Mouse (Mus musculus) limb, embryonic 15.5 days (tissue): ENCODE measurements around the gene Cldn19. TPM values are rescaled to one million over a fixed set of nuclear protein-coding genes. Genes with fewer than 3 reads are reported as not detected.
"Not testable (repeated sequence)": the region's sequence is repeated elsewhere in the genome, so short reads cannot be mapped to it uniquely, and the experiment has no call there.

Experiments used
- ATAC-seq: fragments of 200-750 bp; cut with Nextera tagmentation; 2 replicates; pipeline ENCODE4 v1.8.0; 2017; ENCODE audit warnings: low read depth, moderate TSS enrichment; ENCODE audit not compliant: insufficient number of reproducible peaks, low FRiP score, low TSS enrichment
- H3K27ac ChIP-seq: fragments of 300-500 bp; sonication (generic); 2 replicates; pipeline ENCODE4 v1.5.1; 2015; ENCODE audit warnings: moderate library complexity, mild to moderate bottlenecking, inconsistent platforms
- H3K27me3 ChIP-seq: fragments of 300-500 bp; sonication (generic); 2 replicates; pipeline ENCODE4 v1.6.1; 2015; ENCODE audit warnings: inconsistent platforms
- H3K36me3 ChIP-seq: fragments of 300-500 bp; sonication (generic); 2 replicates; pipeline ENCODE4 v1.6.1; 2015; ENCODE audit warnings: inconsistent platforms
- H3K4me1 ChIP-seq: fragments of 300-500 bp; sonication (generic); 2 replicates; pipeline ENCODE4 v1.6.1; 2015; ENCODE audit warnings: inconsistent platforms
- H3K4me2 ChIP-seq: fragments of 300-500 bp; sonication (generic); 2 replicates; pipeline ENCODE4 v1.6.1; 2015; ENCODE audit warnings: mild to moderate bottlenecking, inconsistent platforms
- H3K4me3 ChIP-seq: fragments of 300-500 bp; sonication (generic); 2 replicates; pipeline ENCODE4 v1.5.1; 2015; ENCODE audit warnings: mild to moderate bottlenecking, inconsistent platforms
- H3K9ac ChIP-seq: fragments of 300-500 bp; sonication (generic); 2 replicates; pipeline ENCODE4 v1.6.1; 2015; ENCODE audit warnings: inconsistent platforms
- H3K9me3 ChIP-seq: fragments of 300-500 bp; sonication (generic); 2 replicates; pipeline ENCODE4 v1.6.1; 2016; ENCODE audit warnings: inconsistent platforms
- WGBS: fragments of 180-500 bp; shearing (Covaris S2); methylation state at CpG from one replicate; pipeline ENCODE4 v1.1.7; 2015; 5-methylcytosine and 5-hydroxymethylcytosine counted together
- polyA plus RNA-seq: library from polyadenylated mRNA; unstranded; fragments of >200 nt; fragmentation: Nextera tagmentation; extraction: Ambion mirVana; gene quantifications from 2 replicates; pipeline ENCODE4 v1.2.1, GENCODE M21; 2015

Gene Cldn19
- polyA plus RNA-seq, 1 experiment from 2014 or later: 0.05 TPM

DNA sequence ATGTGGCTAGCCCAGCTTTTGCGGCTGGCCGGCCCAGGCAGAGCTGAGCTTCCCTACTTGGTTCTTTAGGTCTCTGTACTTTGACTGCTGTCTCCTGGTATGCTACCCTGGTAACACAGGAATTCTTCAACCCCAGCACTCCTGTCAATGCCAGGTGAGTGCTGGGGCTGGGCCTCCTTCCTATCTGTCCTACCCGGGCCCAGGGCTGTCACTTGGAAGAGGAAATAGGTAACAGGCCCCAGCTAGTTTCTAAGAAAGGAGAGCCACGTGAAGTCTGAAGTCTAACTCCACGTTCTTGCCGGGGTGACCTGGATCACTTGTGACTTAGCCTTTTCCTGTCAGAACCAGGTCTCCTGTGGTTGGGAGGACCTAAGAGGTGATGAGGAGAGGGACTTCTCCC lies 1.9 kb downstream of the Cldn19 start:
- H3K4me2 ChIP-seq: no peak overlapping the region
- H3K27ac ChIP-seq: no peak overlapping the region
- no peaks in the 10 kb centered on the region for H3K27me3 ChIP-seq
- 66% methylated on average over 6 of the region's 6 CpGs for WGBS
- peaks cover 23% of the 10 kb centered on the region for H3K4me1 ChIP-seq
- H3K4me3 ChIP-seq: no peak overlapping the region
- H3K9me3 ChIP-seq: no peaks in the 10 kb centered on the region
- H3K9ac ChIP-seq: no peak overlapping the region
- no peaks in the 10 kb centered on the region for H3K36me3 ChIP-seq
- ATAC-seq: no peak

DNA sequence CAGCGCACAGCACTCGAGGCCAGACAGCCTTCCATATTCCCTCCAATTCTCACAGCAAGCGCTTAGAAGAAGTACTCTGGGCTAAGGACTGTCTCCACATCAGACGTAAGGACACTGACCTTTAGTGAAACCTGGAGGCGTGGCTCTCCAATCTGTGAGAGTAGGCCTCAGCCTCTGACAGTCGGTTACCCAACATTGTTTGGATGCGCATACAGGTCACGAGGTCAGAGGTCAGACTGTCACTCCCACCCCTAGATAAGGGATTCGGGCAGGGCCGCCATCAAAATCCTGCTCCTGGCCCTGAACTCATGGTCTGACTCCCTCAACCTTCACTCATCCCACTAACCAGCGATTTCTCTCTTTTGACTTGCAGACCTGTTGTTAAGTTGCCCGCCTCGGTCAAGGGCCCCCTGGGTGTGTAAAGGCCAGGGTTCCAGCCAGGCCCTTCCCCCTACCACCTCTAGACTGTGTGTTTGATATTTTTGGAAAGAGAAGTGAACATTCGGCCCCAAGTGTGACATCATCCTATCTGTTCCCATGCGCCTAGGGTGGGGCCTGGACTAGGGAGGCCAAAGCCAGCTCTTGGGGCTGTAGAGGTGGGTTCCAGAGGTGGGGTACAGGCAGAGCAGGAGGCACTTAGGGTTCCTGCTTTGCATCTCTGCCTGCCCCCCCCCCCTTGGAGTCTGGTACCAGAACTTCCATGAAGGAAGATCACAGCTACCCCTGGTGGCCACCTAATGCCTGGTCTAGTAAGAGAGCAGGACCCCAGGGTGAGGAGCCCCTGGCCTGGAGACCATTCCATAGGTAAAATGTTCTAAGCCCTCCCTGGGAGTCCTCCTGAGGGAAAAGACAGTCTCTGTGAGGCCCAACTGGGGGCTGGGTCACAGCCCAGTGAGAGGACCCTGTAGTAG lies 4.4 kb downstream of the Cldn19 start:
- Histone ChIP-seq H3K9ac (no peak overlapping the region), H3K4me1 (peaks cover 10% of the 10 kb centered on the region), H3K27me3 (no peaks in the 10 kb centered on the region), H3K36me3 (no peaks in the 10 kb centered on the region), H3K4me3 (no peak overlapping the region), H3K4me2 (no peak overlapping the region), H3K9me3 (no peaks in the 10 kb centered on the region), H3K27ac (no peak overlapping the region)
- ATAC-seq: no peak
- 85% methylated on average over 15 of the region's 15 CpGs for WGBS

DNA sequence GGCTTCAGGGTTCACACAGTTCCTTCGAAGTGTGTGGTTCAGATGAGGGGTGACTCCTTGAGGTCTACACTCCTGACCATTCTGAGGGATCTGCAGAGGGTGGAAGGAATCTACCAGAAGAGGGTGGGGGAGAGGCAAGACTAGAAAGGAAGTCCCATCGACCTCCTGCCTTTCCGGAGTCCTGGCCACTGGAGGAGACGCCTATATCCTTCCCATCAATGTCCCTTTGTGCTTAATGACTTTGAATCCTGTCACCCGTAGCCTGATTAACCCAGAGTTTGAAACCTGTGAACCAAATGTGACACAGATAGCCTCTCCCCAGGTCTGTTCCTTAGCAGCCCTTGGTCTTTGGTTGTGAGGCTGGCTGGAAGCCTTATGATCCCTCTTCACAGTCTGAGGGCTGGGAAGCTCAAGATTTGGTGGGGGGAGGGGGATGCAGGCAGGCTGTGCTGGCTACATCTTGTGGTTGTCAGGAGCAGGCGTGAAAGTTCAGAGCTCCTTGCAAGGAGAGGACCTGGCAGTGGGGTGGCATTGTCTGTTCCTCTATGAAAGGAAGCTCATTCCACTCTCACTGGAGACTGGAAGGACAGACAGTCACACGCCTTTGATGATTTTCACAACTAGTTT lies 6.0 kb downstream of the Cldn19 start:
- H3K27ac ChIP-seq: no peak overlapping the region
- no peak overlapping the region for H3K9ac ChIP-seq
- no peaks in the 10 kb centered on the region for H3K27me3 ChIP-seq
- H3K4me1 ChIP-seq: no peaks in the 10 kb centered on the region
- H3K9me3 ChIP-seq: no peaks in the 10 kb centered on the region
- no peak overlapping the region for H3K4me2 ChIP-seq
- no peaks in the 10 kb centered on the region for H3K36me3 ChIP-seq
- 48% methylated on average over 7 of the region's 7 CpGs for WGBS
- no peak for ATAC-seq
- no peak overlapping the region for H3K4me3 ChIP-seq

DNA sequence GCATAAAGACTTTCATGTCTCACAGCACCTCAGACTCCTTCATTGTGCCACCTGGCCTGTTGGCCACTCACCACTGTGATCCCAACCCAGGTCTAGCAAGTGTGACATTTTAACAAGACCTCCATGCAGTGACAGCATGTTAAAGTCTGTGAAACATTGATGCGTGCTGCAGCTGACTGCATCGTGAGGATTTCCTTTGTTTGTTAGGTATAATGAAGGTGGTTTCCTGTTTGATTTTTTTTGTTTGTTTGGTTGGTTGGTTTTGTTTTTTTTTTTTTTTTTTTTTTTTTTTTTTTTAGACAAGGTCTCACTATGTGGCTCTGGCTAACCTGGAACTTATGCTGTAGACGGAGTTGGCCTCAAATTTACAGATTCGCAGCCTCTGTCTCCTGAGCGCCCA lies 7.3 kb downstream of the Cldn19 start:
- 85% methylated on average over 5 of the region's 5 CpGs for WGBS
- Histone ChIP-seq H3K9me3 (no peaks in the 10 kb centered on the region), H3K4me3 (no peak overlapping the region), H3K9ac (no peak overlapping the region), H3K4me2 (no peak overlapping the region), H3K4me1 (no peaks in the 10 kb centered on the region), H3K27me3 (no peaks in the 10 kb centered on the region), H3K36me3 (no peaks in the 10 kb centered on the region), H3K27ac (no peak overlapping the region)
- ATAC-seq: no peak

DNA sequence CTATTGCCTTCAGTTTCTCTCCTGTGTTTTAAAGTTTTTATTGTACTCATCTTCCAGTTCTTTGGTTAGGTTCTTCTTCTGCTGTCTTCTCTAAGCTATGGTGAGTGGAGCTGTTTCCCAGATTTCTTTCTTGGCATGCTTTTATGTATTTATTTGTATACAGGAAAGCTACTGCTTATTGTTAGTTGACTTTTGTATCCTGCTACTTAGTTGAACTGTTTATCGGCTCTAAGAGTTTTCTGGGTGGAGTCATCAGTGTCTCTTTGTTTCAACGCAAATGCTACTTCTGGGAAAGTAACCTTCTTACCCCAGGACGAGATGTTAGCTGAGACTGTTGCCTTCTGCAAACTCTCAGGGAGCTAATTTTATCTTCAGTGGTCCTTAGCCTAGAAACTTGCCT lies 8.2 kb downstream of the Cldn19 start:
- H3K4me1 ChIP-seq: no peaks in the 10 kb centered on the region
- no peaks in the 10 kb centered on the region for H3K9me3 ChIP-seq
- H3K9ac ChIP-seq: no peak overlapping the region
- no peak for ATAC-seq
- H3K4me3 ChIP-seq: no peak overlapping the region
- WGBS: 77% methylated on average over 3 of the region's 3 CpGs
- no peak overlapping the region for H3K4me2 ChIP-seq
- H3K36me3 ChIP-seq: no peaks in the 10 kb centered on the region
- H3K27ac ChIP-seq: no peak overlapping the region
- no peaks in the 10 kb centered on the region for H3K27me3 ChIP-seq

DNA sequence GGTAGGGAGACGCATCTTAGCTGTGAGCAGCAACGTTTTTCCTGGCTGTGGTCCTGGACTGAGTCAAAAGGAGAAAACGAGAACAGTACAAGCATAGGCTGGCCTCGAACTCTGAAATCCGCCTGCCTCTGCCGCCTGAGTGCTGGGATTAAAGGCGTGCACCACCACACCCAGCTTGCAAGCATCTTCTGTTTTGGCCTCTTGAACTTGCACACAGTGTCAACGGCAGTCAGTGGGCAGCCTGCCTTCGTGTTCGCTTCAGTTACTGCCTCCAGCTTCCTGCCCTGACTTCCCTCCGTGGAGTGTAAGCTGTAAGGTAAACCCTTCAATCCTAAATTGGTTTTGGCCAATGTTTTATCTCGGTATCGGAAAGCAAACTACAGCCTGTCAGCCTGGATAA lies 11.4 kb downstream of the Cldn19 start:
- ATAC-seq: no peak
- Histone ChIP-seq H3K9ac (no peak overlapping the region), H3K27ac (no peak overlapping the region), H3K4me3 (no peak overlapping the region), H3K27me3 (no peaks in the 10 kb centered on the region), H3K4me1 (no peaks in the 10 kb centered on the region), H3K9me3 (no peaks in the 10 kb centered on the region), H3K4me2 (no peak overlapping the region), H3K36me3 (peaks cover 27% of the 10 kb centered on the region)
- 73% methylated on average over 13 of the region's 13 CpGs for WGBS

DNA sequence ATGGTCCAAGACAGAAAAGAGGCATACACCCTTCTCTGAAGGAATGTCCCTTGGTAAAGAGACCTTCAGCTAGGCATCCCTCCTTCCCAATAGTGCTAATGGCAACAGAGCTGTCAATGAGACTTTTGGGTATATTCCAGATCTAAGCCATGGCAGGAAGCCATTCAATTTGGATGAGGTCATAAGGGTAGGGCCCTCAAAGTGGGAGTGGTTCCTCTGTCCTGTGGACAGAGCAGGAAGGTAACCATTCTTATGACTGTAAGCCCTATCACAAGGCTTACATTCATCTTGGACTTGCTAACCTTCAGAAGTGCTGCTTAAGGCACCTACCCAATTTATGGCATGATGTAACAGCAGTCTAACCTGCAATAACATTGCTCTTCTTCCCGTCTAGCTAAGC lies 19.4 kb downstream of the Cldn19 start:
- no peak overlapping the region for H3K27ac ChIP-seq
- no peak overlapping the region for H3K9ac ChIP-seq
- no peaks in the 10 kb centered on the region for H3K27me3 ChIP-seq

DNA sequence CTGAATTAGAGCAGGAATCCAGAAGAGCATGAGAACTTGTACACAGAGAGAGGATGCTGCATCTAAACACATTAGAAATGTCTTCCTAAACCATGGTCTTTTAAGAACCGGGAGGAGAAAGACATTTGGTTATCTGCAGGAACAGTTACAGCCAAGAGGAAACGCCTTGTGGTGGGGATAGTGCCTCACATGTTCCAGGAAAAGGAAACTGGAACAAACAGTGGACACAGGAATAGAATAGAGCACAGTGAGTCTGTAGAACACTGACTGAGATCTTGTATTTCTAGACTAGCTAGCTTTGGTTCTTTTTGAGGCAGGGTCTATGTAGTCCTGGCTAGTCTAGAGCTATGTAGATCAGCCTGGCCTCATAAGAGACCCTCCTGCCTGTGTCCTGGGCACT lies 20.0 kb downstream of the Cldn19 start:
- no peak overlapping the region for H3K4me3 ChIP-seq
- 0 out of 2 replicates have a peak overlapping the region, but pooled peaks have one; percentile 5 for H3K27ac ChIP-seq
- no peaks in the 10 kb centered on the region for H3K4me1 ChIP-seq
- 77% methylated on average over 2 of the region's 2 CpGs for WGBS
- H3K36me3 ChIP-seq: peaks cover 93% of the 10 kb centered on the region
- no peak overlapping the region for H3K9ac ChIP-seq
- H3K27me3 ChIP-seq: no peaks in the 10 kb centered on the region
- H3K9me3 ChIP-seq: no peaks in the 10 kb centered on the region
- no peak for ATAC-seq
- H3K4me2 ChIP-seq: no peak overlapping the region

More for the DNA sequence above, 19.4 kb downstream of the Cldn19 start:
- Histone ChIP-seq H3K4me2 (no peak overlapping the region), H3K4me1 (no peaks in the 10 kb centered on the region), H3K9me3 (no peaks in the 10 kb centered on the region), H3K4me3 (no peak overlapping the region), H3K36me3 (peaks cover 93% of the 10 kb centered on the region)
- 68% methylated on average over 1 of the region's 1 CpGs for WGBS
- no peak for ATAC-seq

DNA sequence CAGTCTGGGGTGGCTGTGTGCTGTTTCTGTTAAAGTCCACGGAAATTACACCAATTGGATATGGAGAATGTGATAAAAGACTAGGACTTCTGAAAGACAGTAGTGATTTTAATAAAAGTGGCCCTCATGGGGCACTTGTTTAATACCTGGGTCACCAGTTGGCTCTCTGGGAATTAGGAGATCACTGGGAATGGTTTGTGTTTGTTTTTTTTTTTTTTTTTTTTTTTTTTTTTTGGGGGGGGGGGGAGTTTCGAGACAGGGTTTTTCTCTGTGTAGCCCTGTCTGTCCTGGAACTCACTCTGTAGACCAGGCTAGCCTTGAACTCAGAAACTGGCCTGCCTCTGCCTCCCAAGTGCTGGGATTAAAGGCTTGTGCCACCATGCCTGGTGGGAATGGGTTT lies 20.5 kb downstream of the Cldn19 start:
- no peak overlapping the region for H3K4me2 ChIP-seq
- 0 out of 2 replicates have a peak overlapping the region, but pooled peaks have one; percentile 5 for H3K27ac ChIP-seq
- no peak overlapping the region for H3K9ac ChIP-seq
- ATAC-seq: no peak
- no peaks in the 10 kb centered on the region for H3K27me3 ChIP-seq
- H3K4me3 ChIP-seq: no peak overlapping the region
- H3K9me3 ChIP-seq: no peaks in the 10 kb centered on the region
- no peaks in the 10 kb centered on the region for H3K4me1 ChIP-seq
- WGBS: 71% methylated on average over 2 of the region's 2 CpGs
- peaks cover 90% of the 10 kb centered on the region for H3K36me3 ChIP-seq

DNA sequence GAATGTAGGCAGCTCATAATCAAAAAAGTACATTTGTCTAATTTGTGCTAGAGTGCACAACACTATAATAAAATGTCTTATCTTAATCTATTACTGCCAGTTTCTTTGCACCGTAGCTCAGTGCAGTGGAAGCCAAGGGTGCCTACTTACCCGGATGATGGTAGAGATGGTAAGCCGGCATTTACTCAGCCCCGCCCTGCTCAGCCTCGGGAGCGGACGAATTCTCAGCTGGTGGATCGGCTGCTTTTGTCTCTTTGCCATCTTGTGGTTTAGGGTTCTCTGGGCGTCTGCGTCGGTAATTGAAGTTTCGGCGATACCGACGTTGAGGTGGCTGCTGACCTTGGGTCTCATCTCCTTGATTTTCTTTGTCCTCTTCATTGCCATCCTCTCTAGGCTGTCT lies 23.6 kb downstream of the Cldn19 start:
- not testable (repeated sequence) for H3K4me1 ChIP-seq, H3K9ac ChIP-seq, H3K4me2 ChIP-seq, H3K9me3 ChIP-seq, ATAC-seq, H3K27ac ChIP-seq, H3K4me3 ChIP-seq, H3K27me3 ChIP-seq
- WGBS: 90% methylated on average over 15 of the region's 15 CpGs
- peaks cover 90% of the 10 kb centered on the region for H3K36me3 ChIP-seq

DNA sequence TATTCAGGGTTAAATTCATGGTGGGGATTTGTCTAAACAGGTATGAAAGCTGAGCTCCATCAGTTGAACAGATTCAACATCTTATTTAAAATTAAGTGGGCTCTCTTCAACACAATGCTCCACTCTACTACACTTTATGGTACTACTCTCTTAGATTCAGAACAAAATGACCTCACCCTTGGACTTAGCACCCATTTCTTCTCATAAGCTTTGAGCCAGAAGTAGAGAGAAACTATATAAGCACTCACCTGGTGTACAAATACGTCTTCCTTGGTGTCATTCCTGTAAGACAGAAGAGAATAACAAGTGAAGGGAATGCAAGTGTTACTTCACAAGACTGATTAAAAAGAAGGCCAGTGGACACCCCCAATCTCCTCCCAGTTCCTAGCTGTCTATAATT lies 29.6 kb downstream of the Cldn19 start:
- Histone ChIP-seq H3K9me3 (no peaks in the 10 kb centered on the region), H3K36me3 (peaks cover 53% of the 10 kb centered on the region), H3K4me3 (no peak overlapping the region), H3K27me3 (no peaks in the 10 kb centered on the region), H3K4me1 (no peaks in the 10 kb centered on the region), H3K4me2 (no peak overlapping the region), H3K9ac (no peak overlapping the region), H3K27ac (no peak overlapping the region)
- 81% methylated on average over 1 of the region's 1 CpGs for WGBS
- no peak for ATAC-seq

DNA sequence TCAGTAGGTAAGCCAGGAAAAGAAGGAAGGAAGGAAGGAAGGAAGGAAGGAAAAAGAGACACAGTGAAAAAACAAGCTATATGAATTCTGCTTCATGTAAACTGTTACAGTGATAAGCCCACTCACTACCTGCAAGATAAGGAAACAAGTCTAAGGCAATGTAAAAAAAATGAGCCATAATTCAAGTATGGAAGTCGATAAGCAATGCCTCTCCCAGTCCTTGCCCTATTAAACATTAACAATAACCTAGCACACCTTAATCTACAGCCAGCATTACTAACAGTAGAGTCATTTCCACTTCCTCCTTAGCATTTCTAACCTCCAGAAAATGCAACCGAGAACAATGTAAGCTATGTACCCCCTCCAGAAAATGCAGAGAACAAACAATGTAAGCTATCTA lies 30.1 kb downstream of the Cldn19 start:
- no peak overlapping the region for H3K9ac ChIP-seq
- no peaks in the 10 kb centered on the region for H3K4me1 ChIP-seq
- WGBS: 74% methylated on average over 2 of the region's 2 CpGs
- no peak overlapping the region for H3K27ac ChIP-seq
- H3K36me3 ChIP-seq: peaks cover 49% of the 10 kb centered on the region
- no peak overlapping the region for H3K4me2 ChIP-seq
- no peaks in the 10 kb centered on the region for H3K27me3 ChIP-seq
- no peaks in the 10 kb centered on the region for H3K9me3 ChIP-seq
- no peak for ATAC-seq
- no peak overlapping the region for H3K4me3 ChIP-seq
